Mouse (Mus musculus) left cerebral cortex, adult 2 months (tissue): ENCODE data around the gene Vcp. TPM values are rescaled to one million over a fixed set of nuclear protein-coding genes. Genes with fewer than 3 reads are reported as not detected.

Experiments
- DNase-seq, 2 experiments: peaks; one replicate each; pipeline ENCODE4 v3.0.0; 2021 to 2022; ENCODE audit warnings: low spot score in 2 of 2, mixed read lengths in 1 of 2; ENCODE audit errors: extremely low spot score in 1 of 2
- H3K27ac ChIP-seq: fragments of 200-600 bp; 2 replicates; pipeline ENCODE4 v1.8.1; 2022
- H3K4me3 ChIP-seq: fragments of 200-600 bp; 2 replicates; pipeline ENCODE4 v1.8.1; 2022
- CTCF ChIP-seq: fragments of 200-600 bp; IDR thresholded peaks from 2 replicates; pipeline ENCODE4 v1.8.1; 2022; ENCODE audit warnings: antibody characterized with exemption, mild to moderate bottlenecking, moderate library complexity
- intact Hi-C: fragments of 180-260 bp; cut with DNase I; formaldehyde crosslinking; loops from one replicate; pipeline ENCODE4 v1.15.1; 2025
- total RNA-seq, 2 experiments: library from RNA; stranded (reverse); gene quantifications; 2 replicates each; pipeline ENCODE4 v1.2.3; 2021

Gene Vcp
- total RNA-seq, 2 experiments from 2014 or later = 179 to 186 TPM

- intact Hi-C loops = loop anchor here (1.0 kb wide), 1 partner anchor 32 kb away; no protein-coding TSS in a partner anchor
- peak within 1 kb of the TSS; percentile 98 for H3K27ac ChIP-seq
- peak within 1 kb of the TSS; percentile 64 for H3K4me3 ChIP-seq
- no peak for TF ChIP-seq CTCF
- peak; percentile 99 for DNase-seq
Measured at GRCm38 (mm10) chr4:42949676-42950051, 50.6 kb downstream of the Vcp start, which contains the start of gene Dnajb5. Dnajb5 (plus strand) TSS chr4:42949814.

GRCm38 (mm10) chr4:42949051-42949675 is 51.1 kb downstream of the Vcp start:
- Histone ChIP-seq H3K27ac (peak overlapping the region; percentile 98), H3K4me3 (peak overlapping the region; percentile 64)
- intact Hi-C loops = no loop called here
- no peak for TF ChIP-seq CTCF
- DNase-seq = no peak

GRCm38 (mm10) chr4:42948527-42948926 is 51.8 kb downstream of the Vcp start:
- peak overlapping the region; percentile 98 for H3K27ac ChIP-seq
- TF ChIP-seq CTCF = no peak
- peak; percentile 54 to 71 for DNase-seq
- intact Hi-C loops = no loop called here
- peak overlapping the region; percentile 64; the same call in 1 of the 2 replicates for H3K4me3 ChIP-seq

GRCm38 (mm10) chr4:42946733-42947290 is 53.5 kb downstream of the Vcp start:
- peak; percentile 87 to 88 for DNase-seq
- Histone ChIP-seq H3K4me3 (no peak overlapping the region), H3K27ac (peak overlapping the region; percentile 98)
- intact Hi-C loops = loop anchor here (1.0 kb wide), 1 partner anchor 61 kb away; no protein-coding TSS in a partner anchor
- no peak for TF ChIP-seq CTCF

GRCm38 (mm10) chr4:42945952-42946351 is 54.4 kb downstream of the Vcp start:
- peak overlapping the region; percentile 98 for H3K27ac ChIP-seq

GRCm38 (mm10) chr4:42945445-42945844 is 54.9 kb downstream of the Vcp start:
- DNase-seq = peak in 1 of 2 experiments; percentile 42
- intact Hi-C loops = no loop called here
- H3K27ac ChIP-seq = peak overlapping the region; percentile 98
- H3K4me3 ChIP-seq = no peak overlapping the region
- TF ChIP-seq CTCF = no peak

More at GRCm38 (mm10) chr4:42945952-42946351, 54.4 kb downstream of the Vcp start:
- DNase-seq = peak; percentile 65 to 73
- peak; percentile 88 for TF ChIP-seq CTCF
- no peak overlapping the region for H3K4me3 ChIP-seq
- intact Hi-C loops = loop anchor here (1.0 kb wide), 1 partner anchor 60 kb away; no protein-coding TSS in a partner anchor

GRCm38 (mm10) chr4:42945043-42945442 is 55.3 kb downstream of the Vcp start:
- Histone ChIP-seq H3K27ac (peak overlapping the region; percentile 77), H3K4me3 (no peak overlapping the region)
- peak in 1 of 2 experiments; percentile 31 for DNase-seq
- intact Hi-C loops = no loop called here
- no peak for TF ChIP-seq CTCF

- peak overlapping the region; percentile 77 for H3K27ac ChIP-seq
- intact Hi-C loops = no loop called here
- TF ChIP-seq CTCF = no peak
Measured at GRCm38 (mm10) chr4:42944185-42944584, 56.1 kb downstream of the Vcp start.

GRCm38 (mm10) chr4:42943341-42943740 is 57.0 kb downstream of the Vcp start:
- TF ChIP-seq CTCF = no peak
- peak in 1 of 2 experiments; percentile 12 for DNase-seq
- Histone ChIP-seq H3K27ac (peak overlapping the region; percentile 77), H3K4me3 (no peak overlapping the region)
- intact Hi-C loops = no loop called here

More at GRCm38 (mm10) chr4:42944185-42944584, 56.1 kb downstream of the Vcp start:
- DNase-seq = peak in 1 of 2 experiments; percentile 30
- no peak overlapping the region for H3K4me3 ChIP-seq

GRCm38 (mm10) chr4:42941396-42941795 is 58.9 kb downstream of the Vcp start:
- Histone ChIP-seq H3K4me3 (no peak overlapping the region), H3K27ac (peak overlapping the region; percentile 75)
- peak in 1 of 2 experiments; percentile 35 for DNase-seq
- intact Hi-C loops = no loop called here
- TF ChIP-seq CTCF = no peak

GRCm38 (mm10) chr4:42933630-42934029 is 66.7 kb downstream of the Vcp start:
- intact Hi-C loops = no loop called here
- TF ChIP-seq CTCF = peak; percentile 22
- Histone ChIP-seq H3K4me3 (0 out of 2 replicates have a peak overlapping the region, but pooled peaks have one; percentile 1), H3K27ac (peak overlapping the region; percentile 37; the same call in 1 of the 2 replicates)
- peak in 1 of 2 experiments; percentile 70 for DNase-seq
